Mouse (Mus musculus) heart, postnatal 36 days (tissue): ENCODE data around the gene Colec11. TPM values are rescaled to one million over a fixed set of nuclear protein-coding genes. Genes with fewer than 3 reads are reported as not detected.

Experiments used
- DNase-seq, 2 experiments: peaks; one replicate each; pipeline ENCODE4 v3.0.0; 2021 to 2022
- intact Hi-C: fragments of 180-260 bp; cut with DNase I; formaldehyde crosslinking; loops from one replicate; pipeline ENCODE4 v1.15.1; 2025
- total RNA-seq, 2 experiments: library from RNA; stranded (reverse); gene quantifications; 2 replicates each; pipeline ENCODE4 v1.2.3; 2021

The Colec11 gene
- total RNA-seq, 2 experiments from 2014 or later: 20.5 to 20.8 TPM

- intact Hi-C loops: no loop called here
These were observed 15.5 kb downstream of the Colec11 start for GRCm38 (mm10) chr12:28607546-28608305.

GRCm38 (mm10) chr12:28603494-28603893, 19.7 kb downstream of the Colec11 start:
- intact Hi-C loops: no loop called here

More at GRCm38 (mm10) chr12:28607546-28608305, 15.5 kb downstream of the Colec11 start:
- no peak for DNase-seq

GRCm38 (mm10) chr12:28602259-28602658, 20.9 kb downstream of the Colec11 start:
- intact Hi-C loops: no loop called here
- DNase-seq: peak; percentile 33 to 38

More at GRCm38 (mm10) chr12:28603494-28603893, 19.7 kb downstream of the Colec11 start:
- DNase-seq: no peak

DNA sequence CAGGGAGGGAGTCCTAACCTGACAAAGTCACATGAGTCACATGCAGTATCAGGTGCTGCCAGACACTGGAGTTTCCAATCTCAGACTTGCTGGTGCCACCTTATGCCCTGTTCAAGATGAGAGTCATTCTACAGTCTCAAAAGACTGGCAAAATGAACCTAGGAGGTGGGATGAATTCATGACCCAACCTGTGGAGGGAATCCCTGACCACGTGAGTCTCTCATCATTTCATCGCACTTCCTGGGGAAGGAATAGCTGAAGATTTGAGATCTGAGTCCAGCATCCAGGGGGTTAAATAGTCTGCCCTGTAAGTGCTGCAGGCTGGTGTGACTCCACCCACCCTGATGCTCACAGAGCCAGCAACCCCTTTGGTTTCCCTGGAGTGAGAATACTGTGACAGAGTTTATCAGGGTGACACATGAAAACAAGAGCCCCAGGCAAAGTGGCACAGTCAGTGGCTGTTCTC, 24.6 kb downstream of the Colec11 start:
- no peak for DNase-seq
- intact Hi-C loops: no loop called here

DNA sequence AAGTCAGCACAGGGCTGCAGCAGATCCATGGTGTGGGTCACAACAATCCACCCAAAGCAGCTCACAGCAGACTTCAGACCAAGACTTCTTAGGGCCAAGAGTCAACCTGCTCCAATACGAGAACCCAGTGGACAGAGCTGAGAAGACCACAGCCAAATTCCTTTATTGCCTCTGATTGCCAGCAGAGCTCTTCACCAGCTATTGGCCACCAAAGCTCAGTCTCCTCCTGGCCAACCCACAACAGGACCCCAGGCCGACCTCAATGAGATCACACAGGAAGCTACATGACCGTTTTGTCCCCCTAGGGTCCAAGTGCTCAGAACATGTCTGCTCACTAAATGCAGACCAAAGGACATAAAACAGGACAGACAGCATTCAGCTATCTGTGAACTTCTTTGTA, 25.1 kb downstream of the Colec11 start:
- intact Hi-C loops: no loop called here
- DNase-seq: no peak

DNA sequence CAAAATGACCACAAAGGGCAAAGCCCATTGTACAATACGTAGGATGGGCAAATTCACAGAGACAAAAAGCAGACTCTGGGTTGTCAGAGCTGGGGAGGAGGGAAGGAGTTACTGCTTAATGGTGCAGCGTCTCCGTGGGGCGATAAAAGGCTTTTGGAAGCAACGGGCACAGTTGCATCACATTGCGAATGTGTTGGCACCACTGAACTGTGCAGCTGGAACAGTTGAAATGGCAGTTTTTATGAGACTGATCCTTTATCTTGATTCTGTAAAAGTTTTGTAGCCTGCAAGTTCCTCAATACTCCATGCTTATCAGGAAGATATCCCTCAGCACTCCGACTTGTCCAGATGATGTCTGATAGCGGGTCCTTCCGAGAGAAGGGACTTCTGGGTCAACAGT, 25.5 kb downstream of the Colec11 start:
- intact Hi-C loops: no loop called here
- DNase-seq: no peak

GRCm38 (mm10) chr12:28596851-28597250, 26.3 kb downstream of the Colec11 start:
- intact Hi-C loops: no loop called here
- DNase-seq: no peak

GRCm38 (mm10) chr12:28590428-28590827, 32.7 kb downstream of the Colec11 start:
- no peak for DNase-seq
- intact Hi-C loops: no loop called here

GRCm38 (mm10) chr12:28589090-28589868, 33.9 kb downstream of the Colec11 start:
- peak; percentile 78 to 82 for DNase-seq
- intact Hi-C loops: loop anchor here (1.0 to 5.0 kb wide), 4 partner anchors 110 to 1293 kb away; no protein-coding TSS in a partner anchor

DNA sequence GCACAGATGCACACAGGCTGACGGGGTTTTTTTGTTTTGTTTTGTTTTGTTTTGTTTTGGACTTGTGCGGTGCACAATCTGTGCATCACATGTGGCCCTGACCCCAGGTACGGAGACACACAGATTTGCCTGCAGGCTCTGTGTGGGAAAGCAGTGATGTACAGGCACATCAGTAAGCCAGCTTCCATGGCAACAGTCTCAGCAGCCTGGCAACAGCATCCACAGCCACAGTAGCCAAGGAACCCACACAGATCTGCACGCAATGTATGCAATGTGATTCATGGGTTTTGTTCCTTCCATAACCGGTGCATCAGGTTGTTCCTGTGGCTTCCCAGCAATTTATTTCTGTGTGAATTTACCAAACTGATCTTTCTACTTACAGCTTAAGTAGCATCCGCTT, 35.2 kb downstream of the Colec11 start:
- intact Hi-C loops: loop anchor here (2.0 to 5.0 kb wide), 3 partner anchors 244 to 1294 kb away; no protein-coding TSS in a partner anchor

DNA sequence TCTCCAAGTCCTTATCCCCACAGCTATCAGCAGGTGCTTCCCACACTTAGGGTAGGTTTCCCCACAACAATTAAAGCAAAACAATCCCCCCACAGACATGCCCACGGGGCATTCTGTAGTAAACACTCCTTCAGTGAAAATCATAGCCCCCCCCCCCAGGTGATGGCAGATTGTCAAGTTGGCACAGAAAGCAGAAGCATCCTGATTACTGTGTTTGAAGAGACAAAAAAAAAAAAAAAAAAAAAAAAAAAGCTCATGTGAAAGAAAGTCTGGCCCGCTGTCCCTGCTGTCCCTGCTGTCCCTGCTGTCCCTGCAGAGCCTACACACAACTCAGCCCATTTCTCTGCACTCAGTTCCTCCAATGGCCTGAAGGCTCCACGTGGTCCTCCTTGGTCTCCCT, 39.1 kb downstream of the Colec11 start:
- intact Hi-C loops: no loop called here
- no peak for DNase-seq

More for the DNA sequence above, 35.2 kb downstream of the Colec11 start:
- DNase-seq: no peak

- intact Hi-C loops: no loop called here
These were observed 40.8 kb downstream of the Colec11 start, which contains the start of gene Allc for GRCm38 (mm10) chr12:28582423-28582822. TSS of gene Allc (minus strand) at chr12:28582523.

GRCm38 (mm10) chr12:28579132-28579531, 44.0 kb downstream of the Colec11 start:
- no peak for DNase-seq
- intact Hi-C loops: no loop called here

More at GRCm38 (mm10) chr12:28582423-28582822, 40.8 kb downstream of the Colec11 start, which contains the start of gene Allc:
- DNase-seq: no peak

DNA sequence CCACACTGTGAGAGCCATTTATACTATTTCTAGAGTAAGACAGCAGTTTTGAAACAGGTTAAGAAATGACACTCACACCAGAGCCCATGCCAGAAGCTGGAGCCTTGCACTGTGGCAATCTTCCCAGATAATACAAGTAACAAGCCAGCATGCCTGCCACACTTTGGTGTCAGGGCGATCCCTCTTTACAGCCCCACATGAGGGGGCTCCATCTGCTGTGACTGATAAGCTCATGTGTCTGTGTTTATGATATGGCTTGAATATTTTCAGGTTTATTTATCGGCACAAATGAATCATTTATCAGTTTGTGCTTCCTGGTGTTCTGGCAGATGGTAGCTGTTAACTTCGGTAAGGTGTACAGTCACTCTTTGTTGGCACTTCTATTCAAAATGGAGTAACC, 45.0 kb downstream of the Colec11 start:
- intact Hi-C loops: no loop called here
- no peak for DNase-seq

DNA sequence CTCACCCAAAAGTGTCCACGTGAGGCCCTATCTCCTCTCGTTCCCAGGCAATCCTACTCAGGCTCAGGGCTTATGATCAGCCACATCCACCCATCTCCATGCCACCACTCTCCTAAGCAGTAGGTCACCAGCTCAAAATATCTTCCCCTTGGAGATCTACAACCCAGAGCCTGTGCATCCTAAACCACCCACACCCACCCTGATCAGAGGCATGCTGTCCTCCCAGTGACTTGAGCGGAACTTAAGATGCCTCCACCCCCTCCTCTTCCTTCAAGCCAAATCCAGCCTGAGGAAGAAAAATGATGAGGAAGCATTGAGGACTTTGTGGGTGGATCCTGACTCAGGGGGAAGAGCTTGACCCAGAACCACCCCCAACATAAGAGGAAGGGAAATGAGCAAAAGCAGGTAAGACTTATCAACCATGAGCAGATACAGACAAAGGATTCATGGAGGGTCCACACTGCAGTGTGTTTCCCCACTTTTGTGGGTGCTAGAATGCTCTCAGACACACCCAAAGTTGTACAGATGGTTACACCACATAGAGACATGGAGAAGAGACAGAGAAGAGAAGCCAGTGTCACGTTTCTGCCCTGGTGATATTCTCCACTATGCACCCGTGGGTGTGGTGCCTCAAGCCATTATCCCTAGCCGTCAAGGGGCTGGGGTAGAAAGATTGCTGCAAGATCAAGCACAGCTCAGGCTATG, 47.7 kb downstream of the Colec11 start:
- intact Hi-C loops: no loop called here
- DNase-seq: no peak

DNA sequence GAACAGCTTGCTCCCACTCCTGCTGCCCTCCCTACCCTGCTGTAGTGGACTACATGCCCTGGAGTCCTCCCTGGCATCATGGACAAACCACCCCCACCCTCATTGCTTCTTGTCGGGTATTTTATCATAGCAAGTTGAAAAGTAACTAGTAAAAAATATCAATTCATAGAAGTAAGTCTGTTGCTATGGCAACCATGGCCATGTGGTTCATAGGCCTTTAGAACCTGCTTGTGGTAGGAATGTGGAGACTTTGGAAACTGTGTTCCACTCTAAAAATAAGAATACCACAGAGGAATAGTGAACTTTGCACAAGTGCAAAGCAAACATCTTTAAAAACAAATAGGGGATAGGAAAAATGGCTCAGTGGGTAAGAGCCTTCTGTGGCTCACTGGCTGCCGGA, 50.9 kb downstream of the Colec11 start:
- no peak for DNase-seq
- intact Hi-C loops: no loop called here

GRCm38 (mm10) chr12:28552299-28552698, 70.9 kb downstream of the Colec11 start, which contains the start of gene Dcdc2c:
TSS of gene Dcdc2c (minus strand) at chr12:28552399.
- intact Hi-C loops: no loop called here
- DNase-seq: no peak

DNA sequence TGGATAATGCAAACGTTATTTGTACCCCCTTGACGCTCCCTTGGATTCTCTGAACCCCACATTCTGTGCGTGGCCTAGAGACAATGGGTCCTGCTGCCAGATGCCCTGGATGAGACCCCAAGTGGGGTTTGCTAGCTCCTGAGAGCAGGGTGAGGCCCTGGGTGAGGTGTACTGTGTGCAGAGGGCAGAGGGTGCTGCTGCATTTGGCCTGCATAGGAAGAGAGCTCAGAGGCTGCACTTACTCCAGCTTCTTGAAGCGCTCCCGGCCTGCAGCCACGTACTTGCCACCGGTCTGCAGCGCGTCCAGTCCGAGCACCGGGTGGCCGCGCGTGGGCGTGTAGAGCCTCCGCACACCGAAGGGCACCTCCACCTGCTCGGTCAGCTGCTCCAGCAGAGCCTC, 71.4 kb downstream of the Colec11 start:
- no peak for DNase-seq
- intact Hi-C loops: no loop called here

- no peak for DNase-seq
- intact Hi-C loops: no loop called here
These were observed 74.3 kb downstream of the Colec11 start for GRCm38 (mm10) chr12:28548887-28549286.
